Mouse (Mus musculus): ENCODE data around the gene Hspg2. TPM values are rescaled to one million over a fixed set of nuclear protein-coding genes. Genes with fewer than 3 reads are reported as not detected.
"Not testable (repeated sequence)": the region's sequence is repeated elsewhere in the genome, so short reads cannot be mapped to it uniquely, and the experiment has no call there.

Hspg2 gene
- polyA plus RNA-seq, 1 experiment from 2014 or later, result 67.5 TPM

DNA sequence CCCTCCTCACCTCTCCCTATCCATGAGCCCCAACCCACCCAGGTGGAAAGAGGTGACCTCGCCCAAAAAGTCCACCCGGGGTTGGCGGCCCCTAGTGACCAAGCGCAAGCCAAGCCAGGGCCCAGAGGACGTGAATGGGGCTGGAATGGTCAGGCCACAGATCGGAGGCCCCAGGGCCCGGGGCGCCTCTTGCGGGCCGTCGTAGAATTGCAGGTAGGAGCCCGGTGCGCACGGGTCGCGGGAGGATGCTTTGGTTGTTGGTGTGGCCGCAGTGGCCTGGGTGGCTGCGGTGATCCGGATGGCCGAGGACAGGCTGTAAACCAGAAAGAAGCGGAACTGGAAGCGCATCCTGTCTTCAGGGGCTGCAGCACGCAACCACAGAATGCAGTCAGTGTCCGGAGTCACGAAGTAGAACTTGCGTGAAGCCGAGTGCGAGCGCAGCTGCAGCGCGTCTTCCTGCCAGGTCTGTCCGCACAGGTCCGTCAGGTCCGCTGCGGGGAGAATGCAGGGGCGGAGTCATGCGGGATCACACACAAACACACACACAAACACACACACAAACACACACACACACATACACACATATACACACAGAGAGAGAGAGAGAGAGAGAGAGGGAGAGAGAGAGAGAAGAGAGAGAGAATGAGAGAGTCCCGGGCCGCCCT lies 109.7 kb downstream of the Hspg2 start:
- Histone ChIP-seq H3K9ac (ENCODE audit: low read length) (peak overlapping the region; percentile 18; the same call in 1 of the 2 replicates), H3K9me3 (ENCODE audit: control insufficient read depth, low read length) (no peaks in the 10 kb centered on the region), H3K4me3 (ENCODE audit: control insufficient read depth in 1 of 2, insufficient read depth in 1 of 2, low read depth in 1 of 2, low read length in 2 of 2) (peak overlapping the region; percentile 26 to 27), H3K4me1 (ENCODE audit: control insufficient read depth in 2 of 2, insufficient read depth in 2 of 2, low read length in 2 of 2) (peaks cover 0 to 2% of the 10 kb centered on the region in 2 experiments; a peak in 2 of 4 replicates), H3K4me2 (ENCODE audit: low read length) (peak overlapping the region; percentile 61), H3K27me3 (ENCODE audit: control insufficient read depth, insufficient read depth, low read length) (peaks cover 15% of the 10 kb centered on the region), H3K36me3 (ENCODE audit: control insufficient read depth, insufficient read depth, low read length) (peaks cover 4% of the 10 kb centered on the region), H3K27ac (replicated peaks in 1 of 2; ENCODE audit: control insufficient read depth in 1 of 2, insufficient read depth in 1 of 2, low read depth in 2 of 2, low read length in 2 of 2) (no peak overlapping the region)
- ATAC-seq (ENCODE audit: insufficient number of reproducible peaks, insufficient read depth, low FRiP score, low read depth), result peak; percentile 35; the same call in 1 of the 2 replicates
- 3% methylated on average over 39 of the region's 39 CpGs for whole genome bisulfite sequencing

DNA sequence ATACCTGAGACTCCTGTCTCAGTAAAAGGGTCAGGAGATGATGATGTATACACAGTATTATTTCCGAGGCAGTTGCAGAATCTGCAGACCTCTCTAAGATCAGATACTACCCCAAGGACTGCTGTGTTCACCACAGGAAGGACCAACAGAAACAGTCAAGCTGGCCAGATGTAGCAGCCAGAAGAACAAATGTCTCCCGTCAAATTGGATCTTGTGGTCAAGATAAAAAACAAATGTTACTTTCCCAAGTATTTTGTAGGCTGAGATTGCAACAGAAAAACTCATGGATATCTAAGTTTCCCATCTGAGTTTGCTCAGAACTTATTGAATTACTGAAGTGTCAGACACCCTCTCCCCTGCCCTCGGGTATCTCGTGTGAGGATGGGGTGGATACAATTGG lies 111.2 kb downstream of the Hspg2 start:
- H3K4me3 ChIP-seq (ENCODE audit: control insufficient read depth in 1 of 2, insufficient read depth in 1 of 2, low read depth in 1 of 2, low read length in 2 of 2), result no peak overlapping the region
- no peak overlapping the region for H3K4me2 ChIP-seq (ENCODE audit: low read length)
- 30% methylated on average over 4 of the region's 4 CpGs for WGBS
- H3K9ac ChIP-seq (ENCODE audit: low read length), result no peak overlapping the region
- peaks cover 15% of the 10 kb centered on the region for H3K27me3 ChIP-seq (ENCODE audit: control insufficient read depth, insufficient read depth, low read length)
- no peaks in the 10 kb centered on the region for H3K9me3 ChIP-seq (ENCODE audit: control insufficient read depth, low read length)
- ATAC-seq (ENCODE audit: insufficient number of reproducible peaks, insufficient read depth, low FRiP score, low read depth), result no peak
- H3K4me1 ChIP-seq (ENCODE audit: control insufficient read depth in 2 of 2, insufficient read depth in 2 of 2, low read length in 2 of 2), result peaks cover 0 to 2% of the 10 kb centered on the region in 2 experiments; a peak in 2 of 4 replicates
- no peaks in the 10 kb centered on the region for H3K36me3 ChIP-seq (ENCODE audit: control insufficient read depth, insufficient read depth, low read length)
- no peak overlapping the region for H3K27ac ChIP-seq (replicated peaks in 1 of 2; ENCODE audit: control insufficient read depth in 1 of 2, insufficient read depth in 1 of 2, low read depth in 2 of 2, low read length in 2 of 2)

- no peak overlapping the region for H3K4me3 ChIP-seq (ENCODE audit: control insufficient read depth in 1 of 2, insufficient read depth in 1 of 2, low read depth in 1 of 2, low read length in 2 of 2)
- no peak for ATAC-seq (ENCODE audit: insufficient number of reproducible peaks, insufficient read depth, low FRiP score, low read depth)
- no peaks in the 10 kb centered on the region for H3K36me3 ChIP-seq (ENCODE audit: control insufficient read depth, insufficient read depth, low read length)
- H3K9ac ChIP-seq (ENCODE audit: low read length), result no peak overlapping the region
- no peak overlapping the region for H3K27ac ChIP-seq (replicated peaks in 1 of 2; ENCODE audit: control insufficient read depth in 1 of 2, insufficient read depth in 1 of 2, low read depth in 2 of 2, low read length in 2 of 2)
- 68% methylated on average over 2 of the region's 2 CpGs for WGBS
- no peaks in the 10 kb centered on the region for H3K9me3 ChIP-seq (ENCODE audit: control insufficient read depth, low read length)
- no peak overlapping the region for H3K4me2 ChIP-seq (ENCODE audit: low read length)
- peaks cover 15% of the 10 kb centered on the region for H3K27me3 ChIP-seq (ENCODE audit: control insufficient read depth, insufficient read depth, low read length)
- H3K4me1 ChIP-seq (ENCODE audit: control insufficient read depth in 2 of 2, insufficient read depth in 2 of 2, low read length in 2 of 2), result peaks cover 0 to 2% of the 10 kb centered on the region in 2 experiments; a peak in 2 of 4 replicates
Observed at GRCm38 (mm10) chr4:137580299-137580698, 111.7 kb downstream of the Hspg2 start.

DNA sequence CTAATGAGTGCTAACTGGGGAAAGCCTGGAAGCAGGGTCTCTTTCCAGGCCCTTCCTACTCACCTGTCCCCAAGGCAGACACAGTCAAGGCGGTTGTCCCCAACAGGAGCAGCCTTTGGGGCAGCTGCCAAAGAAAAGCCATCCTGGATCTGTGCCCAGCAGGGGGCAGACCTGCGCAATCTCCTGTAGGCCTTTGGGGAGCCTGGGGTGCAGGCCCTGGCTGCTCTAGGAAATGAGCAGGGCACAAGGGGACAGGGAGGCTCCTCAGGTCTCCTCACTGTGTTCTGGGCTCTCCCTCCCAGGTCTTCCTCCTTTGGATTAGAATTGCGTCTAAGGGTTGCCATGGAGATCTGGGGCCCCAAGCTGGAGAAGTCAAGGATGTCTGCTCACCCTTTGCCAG lies 113.2 kb downstream of the Hspg2 start:
- Histone ChIP-seq H3K4me1 (ENCODE audit: control insufficient read depth in 2 of 2, insufficient read depth in 2 of 2, low read length in 2 of 2) (peaks cover 0 to 2% of the 10 kb centered on the region in 2 experiments; a peak in 2 of 4 replicates), H3K4me3 (ENCODE audit: control insufficient read depth in 1 of 2, insufficient read depth in 1 of 2, low read depth in 1 of 2, low read length in 2 of 2) (no peak overlapping the region), H3K9ac (ENCODE audit: low read length) (no peak overlapping the region), H3K9me3 (ENCODE audit: control insufficient read depth, low read length) (no peaks in the 10 kb centered on the region), H3K36me3 (ENCODE audit: control insufficient read depth, insufficient read depth, low read length) (no peaks in the 10 kb centered on the region), H3K4me2 (ENCODE audit: low read length) (no peak overlapping the region), H3K27me3 (ENCODE audit: control insufficient read depth, insufficient read depth, low read length) (peaks cover 15% of the 10 kb centered on the region), H3K27ac (replicated peaks in 1 of 2; ENCODE audit: control insufficient read depth in 1 of 2, insufficient read depth in 1 of 2, low read depth in 2 of 2, low read length in 2 of 2) (no peak overlapping the region)
- WGBS, result 45% methylated on average over 3 of the region's 3 CpGs
- no peak for ATAC-seq (ENCODE audit: insufficient number of reproducible peaks, insufficient read depth, low FRiP score, low read depth)

DNA sequence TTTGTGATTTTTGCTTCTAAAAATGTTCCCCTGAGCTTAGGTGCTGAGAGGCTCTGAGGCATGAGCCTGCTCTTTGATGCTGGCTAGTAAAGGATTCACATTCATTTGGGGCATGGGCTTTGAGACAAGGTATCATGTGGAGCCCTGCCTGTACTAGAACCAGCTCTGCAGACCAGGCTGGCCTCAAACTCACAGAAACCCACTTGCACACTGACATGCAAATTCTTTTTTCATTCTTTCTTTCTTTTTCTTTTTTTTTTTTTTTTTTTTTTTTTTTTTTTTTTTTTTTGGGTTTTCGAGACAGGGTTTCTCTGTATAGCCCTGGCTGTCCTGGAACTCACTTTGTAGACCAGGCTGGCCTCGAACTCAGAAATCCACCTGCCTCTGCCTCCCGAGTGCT lies 120.5 kb downstream of the Hspg2 start:
- H3K36me3 ChIP-seq (ENCODE audit: control insufficient read depth, insufficient read depth, low read length); H3K27me3 ChIP-seq (ENCODE audit: control insufficient read depth, insufficient read depth, low read length); H3K4me3 ChIP-seq (ENCODE audit: control insufficient read depth in 1 of 2, insufficient read depth in 1 of 2, low read depth in 1 of 2, low read length in 2 of 2); H3K9me3 ChIP-seq (ENCODE audit: control insufficient read depth, low read length); ATAC-seq (ENCODE audit: insufficient number of reproducible peaks, insufficient read depth, low FRiP score, low read depth); H3K4me2 ChIP-seq (ENCODE audit: low read length); H3K4me1 ChIP-seq (ENCODE audit: control insufficient read depth in 2 of 2, insufficient read depth in 2 of 2, low read length in 2 of 2); H3K27ac ChIP-seq (replicated peaks in 1 of 2; ENCODE audit: control insufficient read depth in 1 of 2, insufficient read depth in 1 of 2, low read depth in 2 of 2, low read length in 2 of 2); H3K9ac ChIP-seq (ENCODE audit: low read length): not testable (repeated sequence)
- 66% methylated on average over 2 of the region's 3 CpGs for WGBS

DNA sequence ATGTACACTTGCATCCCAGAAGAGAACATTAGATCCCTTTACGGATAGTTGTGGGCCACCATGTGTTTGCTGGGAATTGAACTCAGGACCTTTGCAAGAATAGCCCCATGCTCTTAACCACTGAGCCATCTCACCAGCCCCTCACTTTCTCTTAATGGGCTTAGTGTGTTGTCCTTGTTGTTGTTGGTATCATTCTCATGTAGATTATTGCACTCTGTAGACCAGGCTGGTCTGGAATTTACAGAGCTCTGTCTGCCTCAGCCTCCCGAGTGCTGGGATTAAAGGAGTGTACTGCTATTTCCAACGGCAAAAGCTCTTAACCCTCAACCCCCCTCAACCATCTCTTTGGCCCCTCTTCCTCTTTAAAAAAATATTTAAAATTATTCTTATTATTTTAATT lies 121.0 kb downstream of the Hspg2 start:
- ATAC-seq (ENCODE audit: insufficient number of reproducible peaks, insufficient read depth, low FRiP score, low read depth), result no peak
- H3K27me3 ChIP-seq (ENCODE audit: control insufficient read depth, insufficient read depth, low read length), result no peaks in the 10 kb centered on the region
- H3K4me3 ChIP-seq (ENCODE audit: control insufficient read depth in 1 of 2, insufficient read depth in 1 of 2, low read depth in 1 of 2, low read length in 2 of 2), result no peak overlapping the region
- H3K9me3 ChIP-seq (ENCODE audit: control insufficient read depth, low read length), result no peaks in the 10 kb centered on the region
- H3K36me3 ChIP-seq (ENCODE audit: control insufficient read depth, insufficient read depth, low read length), result no peaks in the 10 kb centered on the region
- no peak overlapping the region for H3K27ac ChIP-seq (replicated peaks in 1 of 2; ENCODE audit: control insufficient read depth in 1 of 2, insufficient read depth in 1 of 2, low read depth in 2 of 2, low read length in 2 of 2)
- H3K4me2 ChIP-seq (ENCODE audit: low read length), result no peak overlapping the region
- 82% methylated on average over 3 of the region's 3 CpGs for WGBS
- no peaks in the 10 kb centered on the region for H3K4me1 ChIP-seq (ENCODE audit: control insufficient read depth in 2 of 2, insufficient read depth in 2 of 2, low read length in 2 of 2)
- H3K9ac ChIP-seq (ENCODE audit: low read length), result no peak overlapping the region

- Histone ChIP-seq H3K9ac (ENCODE audit: low read length) (no peak overlapping the region), H3K27ac (replicated peaks in 1 of 2; ENCODE audit: control insufficient read depth in 1 of 2, insufficient read depth in 1 of 2, low read depth in 2 of 2, low read length in 2 of 2) (no peak overlapping the region), H3K4me2 (ENCODE audit: low read length) (no peak overlapping the region), H3K27me3 (ENCODE audit: control insufficient read depth, insufficient read depth, low read length) (no peaks in the 10 kb centered on the region), H3K4me3 (ENCODE audit: control insufficient read depth in 1 of 2, insufficient read depth in 1 of 2, low read depth in 1 of 2, low read length in 2 of 2) (no peak overlapping the region), H3K36me3 (ENCODE audit: control insufficient read depth, insufficient read depth, low read length) (no peaks in the 10 kb centered on the region), H3K4me1 (ENCODE audit: control insufficient read depth in 2 of 2, insufficient read depth in 2 of 2, low read length in 2 of 2) (peaks cover 5 to 12% of the 10 kb centered on the region in 2 experiments; a peak in 3 of 4 replicates), H3K9me3 (ENCODE audit: control insufficient read depth, low read length) (no peaks in the 10 kb centered on the region)
- WGBS, result 78% methylated on average over 4 of the region's 4 CpGs
- ATAC-seq (ENCODE audit: insufficient number of reproducible peaks, insufficient read depth, low FRiP score, low read depth), result no peak
Observed at GRCm38 (mm10) chr4:137590961-137591360, 122.4 kb downstream of the Hspg2 start.
